Mouse (Mus musculus) A20 (cell line): ENCODE data around the gene Brap.
A peak's percentile ranks its signal among the peaks of the same experiment; 100 is the strongest.
"Not testable (repeated sequence)": the region's sequence is repeated elsewhere in the genome, so short reads cannot be mapped to it uniquely, and the experiment has no call there.

Experiments used
- DNase-seq: peaks from one replicate; pipeline ENCODE4 v3.0.0-alpha.2; 2011; ENCODE audit warnings: low read depth, low spot score

Gene Brap

GRCm38 (mm10) chr5:121668411-121668810 is 8.0 kb downstream of the Brap start:
- DNase-seq, result no peak

GRCm38 (mm10) chr5:121670412-121670811 is 10.0 kb downstream of the Brap start:
- DNase-seq, result peak; percentile 60

- no peak for DNase-seq
Observed at GRCm38 (mm10) chr5:121682250-121682649, 21.9 kb downstream of the Brap start.

- DNase-seq, result no peak
Observed at GRCm38 (mm10) chr5:121685495-121685894, 25.1 kb downstream of the Brap start.

- no peak for DNase-seq
Observed at GRCm38 (mm10) chr5:121686113-121686898, 25.9 kb downstream of the Brap start.

- DNase-seq, result no peak
Observed at GRCm38 (mm10) chr5:121690482-121691211, 30.3 kb downstream of the Brap start.

- DNase-seq, result not testable (repeated sequence)
Observed at GRCm38 (mm10) chr5:121691436-121691835, 31.1 kb downstream of the Brap start.

GRCm38 (mm10) chr5:121692897-121693296 is 32.5 kb downstream of the Brap start:
- DNase-seq, result no peak

GRCm38 (mm10) chr5:121696761-121697160 is 36.4 kb downstream of the Brap start:
- no peak for DNase-seq

GRCm38 (mm10) chr5:121699891-121700290 is 39.5 kb downstream of the Brap start:
- DNase-seq, result no peak

- no peak for DNase-seq
Observed at GRCm38 (mm10) chr5:121700496-121700895, 40.1 kb downstream of the Brap start.

- DNase-seq, result no peak
Observed at GRCm38 (mm10) chr5:121701111-121701769, 40.9 kb downstream of the Brap start.

GRCm38 (mm10) chr5:121703341-121703740 is 43.0 kb downstream of the Brap start:
- DNase-seq, result no peak

GRCm38 (mm10) chr5:121704512-121705248 is 44.3 kb downstream of the Brap start:
- no peak for DNase-seq

GRCm38 (mm10) chr5:121710402-121710801 is 50.0 kb downstream of the Brap start:
- no peak for DNase-seq

GRCm38 (mm10) chr5:121710851-121711173 is 50.4 kb downstream of the Brap start:
- no peak for DNase-seq

GRCm38 (mm10) chr5:121711174-121711927 is 51.0 kb downstream of the Brap start, which contains the start of gene Atxn2:
Gene Atxn2 (plus strand): TSS chr5:121711337.
- peak; percentile 93 for DNase-seq

- no peak for DNase-seq
Observed at GRCm38 (mm10) chr5:121711928-121712231, 51.5 kb downstream of the Brap start.

- peak; percentile 51 for DNase-seq
Observed at GRCm38 (mm10) chr5:121712232-121712933, 52.0 kb downstream of the Brap start.

GRCm38 (mm10) chr5:121712934-121713538 is 52.7 kb downstream of the Brap start:
- DNase-seq, result peak; percentile 52
